Mouse (Mus musculus) liver, embryonic 13.5 days (tissue): ENCODE measurements around the gene Frat1. TPM values are rescaled to one million over a fixed set of nuclear protein-coding genes. Genes with fewer than 3 reads are reported as not detected.

Experiments
- ATAC-seq: fragments of 200-750 bp; cut with Nextera tagmentation; 2 replicates; pipeline ENCODE4 v1.8.0; 2017; ENCODE audit warnings: low read depth, mild to moderate bottlenecking, moderate number of reproducible peaks, moderate library complexity
- DNase-seq: peaks from one replicate; pipeline ENCODE4 v3.0.0; 2022
- H3K27ac ChIP-seq: fragments of 300-500 bp; sonication (generic); 2 replicates; pipeline ENCODE4 v1.5.1; 2015; ENCODE audit warnings: moderate library complexity, mild to moderate bottlenecking, inconsistent platforms
- H3K27me3 ChIP-seq: fragments of 300-500 bp; sonication (generic); 2 replicates; pipeline ENCODE4 v1.6.1; 2015; ENCODE audit warnings: mild to moderate bottlenecking, inconsistent platforms
- H3K36me3 ChIP-seq: fragments of 300-500 bp; sonication (generic); 2 replicates; pipeline ENCODE4 v1.6.1; 2015; ENCODE audit warnings: mild to moderate bottlenecking, inconsistent platforms
- H3K4me1 ChIP-seq: fragments of 300-500 bp; sonication (generic); replicated peaks from 2 replicates; pipeline ENCODE4 v1.6.1; 2015; ENCODE audit warnings: inconsistent platforms
- H3K4me2 ChIP-seq: fragments of 300-500 bp; sonication (generic); 2 replicates; pipeline ENCODE4 v1.6.1; 2015; ENCODE audit warnings: inconsistent platforms, mild to moderate bottlenecking, moderate library complexity
- H3K4me3 ChIP-seq: fragments of 300-500 bp; sonication (generic); replicated peaks from 2 replicates; pipeline ENCODE4 v1.5.1; 2015; ENCODE audit warnings: mild to moderate bottlenecking, inconsistent platforms
- H3K9ac ChIP-seq: fragments of 300-500 bp; sonication (generic); 2 replicates; pipeline ENCODE4 v1.6.1; 2015; ENCODE audit warnings: mild to moderate bottlenecking, inconsistent platforms
- H3K9me3 ChIP-seq: fragments of 300-500 bp; sonication (generic); replicated peaks from 2 replicates; pipeline ENCODE4 v1.6.1; 2016; ENCODE audit warnings: inconsistent platforms
- WGBS: fragments of 180-500 bp; shearing (Covaris S2); methylation state at CpG from one replicate; pipeline ENCODE4 v1.1.7; 2015; ENCODE audit not compliant: insufficient replicate concordance; 5-methylcytosine and 5-hydroxymethylcytosine counted together
- polyA plus RNA-seq: library from polyadenylated mRNA; unstranded; fragments of >200 nt; fragmentation: Nextera tagmentation; extraction: Ambion mirVana; gene quantifications from 2 replicates; pipeline ENCODE4 v1.2.1, GENCODE M21; 2015

The Frat1 gene
- polyA plus RNA-seq: 13.7 and 14.5 TPM in 2 replicates

DNA sequence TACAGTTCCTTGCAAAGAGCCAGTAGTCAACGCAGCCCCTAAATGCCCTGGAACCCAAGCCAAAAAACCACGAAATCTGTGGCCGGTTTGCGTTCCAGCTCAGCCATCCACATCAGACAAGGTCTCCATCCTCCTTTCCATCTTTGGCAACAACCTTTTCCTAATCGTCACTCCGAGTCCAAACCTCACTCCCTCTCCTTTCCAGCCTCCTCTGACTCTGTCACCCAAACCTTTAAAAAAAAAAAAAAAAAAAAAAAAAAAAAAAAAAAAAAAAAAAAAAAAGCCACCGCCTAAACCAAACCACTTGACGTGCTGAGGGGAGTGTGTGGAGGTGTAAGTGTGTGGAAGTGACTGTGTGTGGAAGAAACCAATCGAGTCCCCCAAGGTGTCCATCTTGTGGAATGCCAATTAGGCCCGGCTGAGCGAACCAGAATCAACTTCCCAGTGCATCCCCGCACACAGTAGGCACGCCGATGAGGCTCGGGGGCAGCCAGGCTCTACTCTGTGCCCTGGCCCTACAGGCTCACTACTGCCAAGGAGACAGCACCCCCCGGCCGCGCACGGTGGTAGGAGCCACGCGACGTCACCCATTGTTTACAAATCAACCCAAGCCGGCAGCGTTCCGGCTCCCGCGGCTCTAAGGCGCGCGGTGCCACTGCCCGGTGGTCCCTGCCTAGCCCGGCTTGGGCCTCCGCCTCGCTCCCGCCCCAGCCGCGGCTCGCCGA lies at the start of gene Frat1:
Gene Frat1, plus strand, starts transcription at position 590 of the 725 bp plus-strand sequence.
- WGBS: under 1% methylated on average over 38 of the region's 39 CpGs
- peak within 1 kb of the TSS; percentile 99 for H3K4me2 ChIP-seq
- DNase-seq (peak; percentile 88), ATAC-seq (peak; percentile 88)
- H3K27ac ChIP-seq: peak within 1 kb of the TSS; percentile 94
- no peaks in the 10 kb centered on the region for H3K9me3 ChIP-seq
- H3K27me3 ChIP-seq: no peaks in the 10 kb centered on the region
- peak within 1 kb of the TSS; percentile 94 for H3K9ac ChIP-seq
- peaks cover 59% of the 10 kb centered on the region for H3K4me1 ChIP-seq
- H3K4me3 ChIP-seq: peak within 1 kb of the TSS; percentile 92
- no peaks in the 10 kb centered on the region for H3K36me3 ChIP-seq

DNA sequence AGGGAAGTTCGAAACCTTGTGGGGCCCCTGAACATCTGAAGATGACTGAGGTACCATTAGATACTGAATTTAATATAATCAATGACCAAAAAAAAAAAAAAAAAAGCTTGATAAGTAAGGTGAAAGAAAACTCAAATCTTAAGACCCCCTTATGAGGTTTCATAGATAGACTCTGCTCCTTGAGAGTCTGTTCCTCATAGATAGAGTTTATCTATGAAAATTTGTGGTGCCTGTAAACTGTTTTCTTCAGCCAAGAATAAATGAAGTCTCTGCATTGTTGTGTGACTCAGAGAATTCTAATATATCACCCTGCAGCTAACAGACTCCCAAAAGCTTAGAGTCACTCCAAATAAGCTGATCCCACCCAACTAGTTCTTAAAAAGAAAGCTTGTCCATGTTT lies 42.9 kb upstream of the Frat1 start:
- no peak overlapping the region for H3K4me3 ChIP-seq
- peaks cover 9% of the 10 kb centered on the region; the same call in 1 of the 2 replicates for H3K4me1 ChIP-seq
- peaks cover 81% of the 10 kb centered on the region for H3K36me3 ChIP-seq
- H3K9me3 ChIP-seq: no peaks in the 10 kb centered on the region
- H3K9ac ChIP-seq: no peak overlapping the region
- ATAC-seq (no peak), DNase-seq (no peak)
- H3K4me2 ChIP-seq: no peak overlapping the region
- H3K27me3 ChIP-seq: no peaks in the 10 kb centered on the region
- no peak overlapping the region for H3K27ac ChIP-seq
- WGBS: 94% methylated on average over 1 of the region's 1 CpGs

DNA sequence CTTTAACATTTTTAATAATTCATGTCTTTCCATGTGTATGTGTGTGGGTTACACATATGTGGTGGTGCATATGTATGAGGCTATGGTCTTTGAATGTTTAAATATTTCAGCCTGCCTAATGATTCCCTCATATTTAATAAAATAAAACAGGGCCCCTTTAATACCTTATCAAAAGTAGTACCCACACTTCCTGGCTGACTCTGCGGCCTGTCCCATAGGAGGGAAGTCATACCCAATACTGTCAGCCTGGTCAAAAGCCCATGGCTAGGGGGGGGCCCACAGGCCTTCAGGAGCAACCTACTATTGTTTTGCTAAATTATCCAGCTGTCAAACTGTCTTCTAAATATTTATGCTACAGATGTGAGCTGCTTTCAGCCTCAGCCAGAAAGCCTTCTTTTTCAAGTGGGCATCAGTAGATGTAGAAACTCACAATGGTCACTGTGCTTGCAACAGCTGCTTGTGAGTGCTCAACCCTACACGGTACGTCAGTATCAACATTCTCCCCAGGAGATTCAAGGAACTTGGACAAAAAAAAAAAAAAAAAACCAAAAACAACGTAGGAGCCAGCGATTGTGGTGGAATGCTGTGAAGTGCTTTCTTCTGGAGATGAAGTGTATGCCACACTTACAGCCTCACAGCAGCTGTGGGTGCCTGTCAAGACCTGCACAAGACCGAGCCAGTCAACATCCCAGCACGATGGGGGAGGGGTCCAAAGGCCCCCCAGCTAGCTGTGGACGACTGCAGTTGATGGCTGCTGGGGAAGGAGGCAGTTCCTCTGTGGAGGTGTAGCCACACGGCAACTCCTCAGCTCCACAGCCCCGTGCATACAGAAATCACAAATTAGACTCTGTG lies 40.4 kb upstream of the Frat1 start:
- ATAC-seq: no peak
- Histone ChIP-seq H3K27me3 (no peaks in the 10 kb centered on the region), H3K4me2 (no peak overlapping the region), H3K4me3 (no peak overlapping the region), H3K4me1 (peaks cover 28% of the 10 kb centered on the region), H3K9me3 (no peaks in the 10 kb centered on the region), H3K36me3 (peaks cover 66% of the 10 kb centered on the region), H3K27ac (no peak overlapping the region), H3K9ac (no peak overlapping the region)
- DNase-seq: no peak
- WGBS: 73% methylated on average over 10 of the region's 10 CpGs

DNA sequence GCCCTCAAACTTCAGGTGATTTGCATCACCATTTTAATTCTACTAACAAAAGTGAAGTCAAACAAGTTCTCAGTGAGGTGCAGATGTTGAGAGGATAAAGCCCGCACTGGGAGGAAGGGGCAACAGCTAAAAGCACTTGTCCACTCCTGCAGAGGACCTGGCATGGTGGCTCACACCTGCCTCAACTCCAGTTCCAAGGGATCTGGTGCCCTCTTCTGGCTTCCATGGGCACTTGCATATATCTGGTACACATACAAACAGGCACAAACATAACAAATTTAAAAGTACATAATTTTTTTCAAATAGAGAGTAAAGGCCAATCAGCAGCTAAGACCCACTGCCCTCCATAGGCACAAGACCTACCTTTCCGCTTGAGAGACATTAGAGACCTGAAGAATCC lies 38.4 kb upstream of the Frat1 start:
- no peaks in the 10 kb centered on the region for H3K27me3 ChIP-seq
- H3K36me3 ChIP-seq: peaks cover 48% of the 10 kb centered on the region
- peaks cover 44% of the 10 kb centered on the region for H3K4me1 ChIP-seq
- H3K4me2 ChIP-seq: no peak overlapping the region
- ATAC-seq (no peak), DNase-seq (no peak)
- H3K27ac ChIP-seq: no peak overlapping the region
- 87% methylated on average over 2 of the region's 2 CpGs for WGBS
- H3K9me3 ChIP-seq: no peaks in the 10 kb centered on the region
- H3K9ac ChIP-seq: no peak overlapping the region
- no peak overlapping the region for H3K4me3 ChIP-seq

DNA sequence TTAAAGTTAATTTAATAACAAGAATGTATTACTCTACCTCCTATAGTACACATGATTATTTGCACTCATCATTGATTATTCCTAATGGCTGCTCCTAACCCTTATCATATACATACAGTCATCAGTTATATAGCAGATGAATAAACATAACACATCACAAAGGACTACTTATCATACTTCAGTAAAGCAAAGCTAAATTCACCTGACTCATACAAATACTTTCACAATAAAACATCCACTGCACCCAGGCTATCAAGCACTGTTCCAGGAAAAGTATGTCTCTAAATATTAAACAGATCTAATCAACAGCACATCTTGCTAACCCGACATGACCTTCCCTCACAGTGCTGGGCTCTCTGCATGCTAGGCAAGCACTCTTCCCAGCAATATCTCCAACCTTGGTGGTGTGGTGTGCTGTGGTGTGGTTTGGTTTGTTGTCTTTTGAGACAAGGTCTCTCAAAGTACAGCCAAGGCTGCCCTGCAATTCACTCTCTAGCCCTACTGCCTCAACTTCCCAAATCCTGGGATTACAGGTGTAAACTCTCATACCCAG lies 36.8 kb upstream of the Frat1 start:
- H3K4me3 ChIP-seq: no peak overlapping the region
- H3K9ac ChIP-seq: no peak overlapping the region
- 34% methylated on average over 1 of the region's 1 CpGs for WGBS
- H3K27me3 ChIP-seq: no peaks in the 10 kb centered on the region
- ATAC-seq: no peak
- H3K36me3 ChIP-seq: peaks cover 46% of the 10 kb centered on the region
- H3K4me2 ChIP-seq: no peak overlapping the region
- H3K4me1 ChIP-seq: peaks cover 54% of the 10 kb centered on the region
- no peak overlapping the region for H3K27ac ChIP-seq
- H3K9me3 ChIP-seq: no peaks in the 10 kb centered on the region
- DNase-seq: no peak

DNA sequence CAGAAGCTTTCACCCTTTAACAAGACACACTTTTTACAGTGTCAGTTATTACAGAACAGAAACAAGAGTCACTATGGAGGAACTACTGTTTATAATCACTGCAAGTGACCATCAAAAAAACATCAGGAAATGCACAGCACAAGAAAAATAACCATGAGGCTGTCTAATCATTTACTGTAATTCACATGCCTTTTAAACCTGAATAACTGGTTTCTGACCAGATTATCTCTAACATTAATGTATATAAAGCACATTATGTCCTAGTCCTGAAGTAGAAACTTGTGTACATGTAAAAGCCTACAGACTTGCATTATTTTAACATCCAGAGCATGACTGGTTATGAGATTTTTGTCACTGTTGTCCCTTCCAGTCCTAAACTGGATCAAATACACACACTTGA lies 35.8 kb upstream of the Frat1 start:
- Histone ChIP-seq H3K27ac (no peak overlapping the region), H3K4me3 (no peak overlapping the region), H3K9ac (no peak overlapping the region), H3K4me2 (no peak overlapping the region), H3K27me3 (no peaks in the 10 kb centered on the region), H3K9me3 (no peaks in the 10 kb centered on the region), H3K4me1 (peaks cover 58% of the 10 kb centered on the region), H3K36me3 (peaks cover 41% of the 10 kb centered on the region)
- no peak for DNase-seq
- ATAC-seq: no peak

DNA sequence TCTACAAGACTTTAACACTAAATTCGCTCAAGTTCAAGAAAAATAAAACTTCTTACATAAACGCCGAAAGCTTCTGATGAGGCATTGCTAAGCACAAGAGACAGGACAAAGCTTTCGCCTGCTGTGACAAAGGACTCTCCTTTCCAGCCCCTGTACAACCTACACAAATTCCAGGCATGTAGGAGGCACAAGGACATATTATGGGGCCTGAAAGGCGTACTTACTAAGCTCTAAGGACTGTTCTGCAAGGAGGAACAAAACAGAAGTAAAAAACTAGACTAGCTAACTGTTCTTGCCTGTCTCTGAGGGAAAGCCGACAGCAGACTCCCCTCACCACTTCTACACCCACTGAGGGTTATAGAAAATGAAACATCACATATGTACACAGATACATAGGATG lies 34.9 kb upstream of the Frat1 start:
- no peak overlapping the region for H3K27ac ChIP-seq
- no peak overlapping the region for H3K4me3 ChIP-seq
- H3K36me3 ChIP-seq: peaks cover 32% of the 10 kb centered on the region
- H3K4me2 ChIP-seq: no peak overlapping the region
- no peaks in the 10 kb centered on the region for H3K27me3 ChIP-seq
- WGBS: 84% methylated on average over 6 of the region's 6 CpGs
- ATAC-seq (no peak), DNase-seq (no peak)
- no peak overlapping the region for H3K9ac ChIP-seq
- no peaks in the 10 kb centered on the region for H3K9me3 ChIP-seq
- peaks cover 64% of the 10 kb centered on the region for H3K4me1 ChIP-seq

DNA sequence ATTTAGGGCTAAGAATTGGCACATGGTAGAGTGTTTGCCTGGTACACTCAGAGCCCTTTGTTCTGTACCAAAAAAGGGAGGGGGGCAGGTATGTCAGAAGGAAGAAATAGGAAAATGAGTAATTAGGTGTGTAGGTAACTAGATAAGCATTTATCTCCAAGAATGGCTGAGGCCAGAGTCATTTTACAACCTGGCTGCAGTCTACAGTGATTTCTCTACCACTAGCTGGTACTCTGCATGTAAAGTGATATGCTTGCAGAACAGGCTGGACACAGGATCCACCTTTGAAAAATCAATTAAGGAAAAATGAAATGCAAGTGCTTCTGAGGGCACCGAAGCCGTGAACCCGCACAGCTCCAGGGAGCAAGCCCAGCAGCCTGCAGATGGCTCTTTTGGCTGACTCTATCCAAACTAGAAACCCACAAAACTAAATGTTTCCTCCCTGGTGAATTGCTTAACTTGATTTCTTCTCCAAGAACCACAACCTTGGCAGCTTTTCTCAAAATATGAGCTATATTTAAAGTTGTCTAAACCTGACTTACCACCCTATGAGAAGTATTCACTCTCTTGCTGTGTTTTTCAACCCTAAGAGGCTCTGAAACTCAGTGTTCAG lies 33.5 kb upstream of the Frat1 start:
- Histone ChIP-seq H3K36me3 (peaks cover 22% of the 10 kb centered on the region), H3K4me3 (no peak overlapping the region), H3K4me2 (no peak overlapping the region), H3K4me1 (peaks cover 75% of the 10 kb centered on the region), H3K27me3 (no peaks in the 10 kb centered on the region), H3K9ac (no peak overlapping the region), H3K27ac (peak overlapping the region; percentile 49; the same call in 1 of the 2 replicates), H3K9me3 (no peaks in the 10 kb centered on the region)
- DNase-seq: no peak
- no peak for ATAC-seq
- 64% methylated on average over 3 of the region's 3 CpGs for WGBS

DNA sequence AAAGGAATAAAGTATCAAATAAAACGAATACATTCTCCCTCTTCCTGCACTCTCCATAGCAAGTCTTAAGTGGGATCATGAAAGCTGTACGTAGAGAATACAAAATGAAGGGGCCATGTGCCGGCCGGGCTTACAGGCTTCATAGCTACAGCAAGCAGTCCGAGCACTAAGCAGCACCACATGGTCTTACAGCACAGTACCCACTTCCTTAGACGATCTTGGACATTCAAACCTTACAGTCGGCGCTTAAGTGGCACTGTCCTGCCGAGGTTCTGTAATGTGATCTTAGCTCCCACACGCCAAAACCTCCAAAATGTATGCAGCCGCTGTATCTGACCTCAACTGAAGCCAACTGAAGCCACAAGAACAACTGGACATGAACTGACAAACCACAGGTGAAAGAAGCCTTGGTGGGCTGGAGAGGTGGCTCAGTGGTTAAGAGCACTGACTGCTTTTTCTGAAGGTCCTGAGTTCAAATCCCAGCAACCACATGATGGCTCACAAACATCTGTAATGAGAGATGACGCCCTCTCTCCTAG lies 32.9 kb upstream of the Frat1 start:
- ATAC-seq (no peak), DNase-seq (no peak)
- Histone ChIP-seq H3K36me3 (peaks cover 16% of the 10 kb centered on the region), H3K27me3 (no peaks in the 10 kb centered on the region), H3K4me2 (no peak overlapping the region), H3K4me1 (peaks cover 75% of the 10 kb centered on the region), H3K9me3 (no peaks in the 10 kb centered on the region), H3K9ac (no peak overlapping the region), H3K27ac (peak overlapping the region; percentile 49), H3K4me3 (no peak overlapping the region)
- 59% methylated on average over 12 of the region's 12 CpGs for WGBS

DNA sequence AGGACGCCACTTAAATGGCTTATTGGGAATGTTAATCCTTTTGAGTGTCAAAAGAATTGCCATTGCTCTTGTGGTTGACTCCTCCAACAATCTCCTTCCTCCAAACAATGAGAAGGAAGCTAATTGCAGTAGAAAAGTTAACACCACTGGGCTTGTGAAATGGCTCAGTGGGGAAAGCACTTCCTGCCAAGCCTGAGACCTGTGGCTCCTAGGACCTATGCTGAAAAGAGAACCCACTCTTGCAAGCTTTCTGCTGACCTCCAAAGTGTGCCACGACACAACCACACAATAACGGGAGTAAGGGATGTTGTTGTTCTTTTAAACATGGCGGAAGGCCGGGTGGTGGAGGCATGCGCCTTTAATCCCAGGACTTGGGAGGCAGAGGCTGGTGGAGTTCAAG lies 32.2 kb upstream of the Frat1 start:
- no peaks in the 10 kb centered on the region for H3K9me3 ChIP-seq
- ATAC-seq (no peak), DNase-seq (no peak)
- no peak overlapping the region for H3K9ac ChIP-seq
- H3K36me3 ChIP-seq: peaks cover 11% of the 10 kb centered on the region
- WGBS: 69% methylated on average over 6 of the region's 6 CpGs
- H3K27ac ChIP-seq: peak overlapping the region; percentile 49
- H3K4me2 ChIP-seq: no peak overlapping the region
- H3K4me1 ChIP-seq: peaks cover 75% of the 10 kb centered on the region
- H3K27me3 ChIP-seq: no peaks in the 10 kb centered on the region
- no peak overlapping the region for H3K4me3 ChIP-seq

DNA sequence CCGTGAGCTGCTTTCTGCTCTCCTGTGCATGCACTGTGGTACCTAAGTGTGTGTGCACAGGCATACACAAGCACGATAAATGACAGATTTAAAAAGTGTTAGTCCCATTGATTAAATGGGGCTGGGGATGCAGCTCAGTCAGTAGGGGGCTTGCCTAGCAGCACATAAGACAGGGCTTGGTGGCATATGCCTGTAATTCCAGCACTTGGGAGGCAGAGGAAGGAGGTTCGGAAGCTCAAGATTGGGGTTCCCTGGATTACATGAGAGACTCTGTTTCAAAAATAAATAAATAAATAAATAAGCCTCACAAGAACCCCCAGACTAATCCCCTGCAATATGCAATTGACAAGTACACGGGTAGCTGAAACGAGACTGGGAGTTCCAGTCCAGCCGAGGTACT lies 29.3 kb upstream of the Frat1 start:
- ATAC-seq: no peak
- no peak for DNase-seq
- peak overlapping the region; percentile 92 for H3K4me3 ChIP-seq
- peak overlapping the region; percentile 36; the same call in 1 of the 2 replicates for H3K27ac ChIP-seq
- peaks cover 11% of the 10 kb centered on the region; the same call in 1 of the 2 replicates for H3K36me3 ChIP-seq
- 53% methylated on average over 6 of the region's 6 CpGs for WGBS
- peak overlapping the region; percentile 71 for H3K4me2 ChIP-seq
- H3K9me3 ChIP-seq: 0 out of 2 replicates have a peak, but pooled peaks cover under 1% of the 10 kb centered on the region
- peak overlapping the region; percentile 95 for H3K9ac ChIP-seq
- H3K4me1 ChIP-seq: peaks cover 62% of the 10 kb centered on the region
- no peaks in the 10 kb centered on the region for H3K27me3 ChIP-seq
